Mouse (Mus musculus) central nervous system, embryonic 18 days (tissue): Measurements from ENCODE around the gene Dgkq. TPM values are rescaled to one million over a fixed set of nuclear protein-coding genes. Genes with fewer than 3 reads are reported as not detected.

Experiments used
- polyA plus RNA-seq: library from polyadenylated mRNA; depleted of rRNA; stranded (reverse); fragments of >200 nt; gene quantifications from 2 replicates; pipeline ENCODE4 v1.2.3, GENCODE M21; 2012; rRNA removed

Gene Dgkq
- polyA plus RNA-seq = 71.8 and 73.1 TPM in 2 replicates

GRCm38 (mm10) chr5:108668977-108669936, at the start of gene Dgkq:
Gene Dgkq (minus strand): TSS chr5:108669672.

GRCm38 (mm10) chr5:108692271-108692670, 22.8 kb upstream of the Dgkq start, which contains the start of gene Fgfrl1:
Gene Fgfrl1 (plus strand): TSS chr5:108692382.

GRCm38 (mm10) chr5:108675251-108675816, 5.9 kb upstream of the Dgkq start, which contains the start of gene Slc26a1:
Gene Slc26a1 (minus strand): TSS chr5:108675569.

GRCm38 (mm10) chr5:108659698-108660631, 9.5 kb downstream of the Dgkq start, which contains the start of gene Idua:
Gene Idua (plus strand): TSS chr5:108660331.

GRCm38 (mm10) chr5:108629634-108630483, 39.6 kb downstream of the Dgkq start, which contains the start of the genes Gak and Tmem175:
Gene Gak (minus strand): TSS chr5:108629755.
Gene Tmem175 (plus strand): TSS chr5:108629770.

Other genes starting within 250 kb of the Dgkq start
- 217 and 232 TPM in 2 replicates for gene Atp5k, start 235.2 kb downstream of the Dgkq start, polyA plus RNA-seq
- 0.64 and 0.69 TPM in 2 replicates for gene Mfsd7a, start 220.8 kb downstream of the Dgkq start, polyA plus RNA-seq
- 30.9 and 34.2 TPM in 2 replicates for gene Pcgf3, start 208.4 kb downstream of the Dgkq start, polyA plus RNA-seq
- 34.0 and 34.5 TPM in 2 replicates for gene Cplx1, start 119.6 kb downstream of the Dgkq start, polyA plus RNA-seq
- gene Gak, start 39.9 kb downstream of the Dgkq start, polyA plus RNA-seq = 60.7 and 61.0 TPM in 2 replicates
- gene Tmem175, start 39.9 kb downstream of the Dgkq start, polyA plus RNA-seq = 31.7 and 33.5 TPM in 2 replicates
- gene Idua, start 9.3 kb downstream of the Dgkq start, polyA plus RNA-seq = 14.8 and 15.1 TPM in 2 replicates
- gene Slc26a1, start 5.9 kb upstream of the Dgkq start, polyA plus RNA-seq = 4.0 and 4.2 TPM in 2 replicates
- gene Fgfrl1, start 22.7 kb upstream of the Dgkq start, polyA plus RNA-seq = 13.7 and 18.8 TPM in 2 replicates
- not detected in 2 replicates for gene Rnf212, start 105.3 kb upstream of the Dgkq start, polyA plus RNA-seq
- not detected in 2 replicates for gene Tmed11, start 125.7 kb upstream of the Dgkq start, polyA plus RNA-seq
- gene Vmn2r8, start 139.2 kb upstream of the Dgkq start, polyA plus RNA-seq = not detected in 2 replicates
- gene Vmn2r9, start 182.9 kb upstream of the Dgkq start, polyA plus RNA-seq = not detected in 2 replicates